Mouse (Mus musculus) heart, postnatal 25 days (tissue): ENCODE results near the gene Flrt3. TPM values are rescaled to one million over a fixed set of nuclear protein-coding genes. Genes with fewer than 3 reads are reported as not detected.

Experiments used
- DNase-seq: peaks from one replicate; pipeline ENCODE4 v3.0.0; 2022; ENCODE audit warnings: low spot score
- intact Hi-C: fragments of 180-260 bp; cut with DNase I; formaldehyde crosslinking; loops from one replicate; pipeline ENCODE4 v1.15.1; 2025
- total RNA-seq, 2 experiments: library from RNA; stranded (reverse); gene quantifications; 2 replicates each; pipeline ENCODE4 v1.2.3; 2021

Gene Flrt3
- total RNA-seq, 2 experiments from 2014 or later: 0.50 to 0.75 TPM

GRCm38 (mm10) chr2:140662673-140663072, 8.6 kb downstream of the Flrt3 start:
- intact Hi-C loops: no loop called here

GRCm38 (mm10) chr2:140653978-140654377, 17.3 kb downstream of the Flrt3 start:
- no peak for DNase-seq
- intact Hi-C loops: no loop called here

More at GRCm38 (mm10) chr2:140662673-140663072, 8.6 kb downstream of the Flrt3 start:
- no peak for DNase-seq

- intact Hi-C loops: no loop called here
- no peak for DNase-seq
Measured at GRCm38 (mm10) chr2:140653481-140653880, 17.8 kb downstream of the Flrt3 start.

- intact Hi-C loops: no loop called here
- DNase-seq: no peak
Measured at GRCm38 (mm10) chr2:140621730-140622337, 49.4 kb downstream of the Flrt3 start.

- intact Hi-C loops: no loop called here
- DNase-seq: no peak
Measured at GRCm38 (mm10) chr2:140615451-140615850, 55.8 kb downstream of the Flrt3 start.
